Mouse (Mus musculus) ES-E14 (cell line): ENCODE results near the gene 2410131K14Rik.

ENCODE experiments used
- CHD2 ChIP-seq: IDR thresholded peaks from 2 replicates; pipeline ENCODE4 v1.6.1; 2014; ENCODE audit warnings: mild to moderate bottlenecking, low read depth, low read length, inconsistent platforms
- HCFC1 ChIP-seq: IDR thresholded peaks from 2 replicates; pipeline ENCODE4 v1.6.1; 2012; ENCODE audit warnings: low read length, inconsistent platforms, borderline replicate concordance; ENCODE audit not compliant: insufficient read depth
- MAFK ChIP-seq: IDR thresholded peaks from 2 replicates; pipeline ENCODE4 v1.6.1; 2014; ENCODE audit warnings: mild to moderate bottlenecking, low read depth, low read length, inconsistent platforms; ENCODE audit not compliant: insufficient read depth
- ZC3H11A ChIP-seq: IDR thresholded peaks from 2 replicates; pipeline ENCODE4 v1.6.1; 2012; ENCODE audit warnings: low read depth, mild to moderate bottlenecking, inconsistent platforms, low read length, borderline replicate concordance
- ZNF384 ChIP-seq: IDR thresholded peaks from 2 replicates; pipeline ENCODE4 v1.6.1; 2012; ENCODE audit warnings: low read depth, low read length, inconsistent platforms

- TF ChIP-seq ZC3H11A (no peak), ZNF384 (no peak), HCFC1 (no peak), MAFK (no peak), CHD2 (no peak)
Measured at GRCm38 (mm10) chr5:118304970-118305618, 60.1 kb downstream of the 2410131K14Rik start.
